In genomic region chr7:114635569-114636101, GRCm38 (mm10) we compare ENCODE assay signal across 8 mouse cellular contexts. TPM values are rescaled to one million over a fixed set of nuclear protein-coding genes. Genes with fewer than 3 reads are reported as not detected.
DNase-seq lines count a peak whose midpoint lies in the region; ATAC-seq and TF ChIP-seq lines count a peak whose summit lies in the region.

No protein-coding gene starts in this region.

- WGBS in bone marrow, adult 2 months, result 1% methylated on average over 20 of the region's 20 CpGs
- WGBS in embryonic facial prominence, embryonic 14.5 days, result under 1% methylated on average over 20 of the region's 20 CpGs
- 1% methylated on average over 20 of the region's 20 CpGs for WGBS in hindbrain, embryonic 10.5 days
- 2% methylated on average over 20 of the region's 20 CpGs for WGBS in lung, postnatal 0 days

- peaks cover 5 to 13% of the 10 kb centered on the region in 2 experiments; a peak in 2 of 4 replicates for H3K4me1 ChIP-seq in ES-E14 (ENCODE audit: control insufficient read depth in 2 of 2, insufficient read depth in 2 of 2, low read length in 2 of 2, poor library complexity in 1 of 2)
- H3K4me1 ChIP-seq in bone marrow, adult 2 months (ENCODE audit: control insufficient read depth, insufficient read depth, low read length), result no peaks in the 10 kb centered on the region
- H3K4me1 ChIP-seq in embryonic facial prominence, embryonic 14.5 days (ENCODE audit: control insufficient read depth, insufficient read depth, low read length), result peaks cover 7% of the 10 kb centered on the region; the same call in 1 of the 2 replicates
- H3K4me1 ChIP-seq in hindbrain, embryonic 10.5 days (replicated peaks), result peaks cover 12% of the 10 kb centered on the region
- peaks cover 2% of the 10 kb centered on the region; the same call in 1 of the 2 replicates for H3K4me1 ChIP-seq in lung, postnatal 0 days (ENCODE audit: insufficient read depth, low read depth, low read length)

- in situ Hi-C loops in ES-E14 (cut with MboI; ENCODE audit: low sequenced_read_pairs in 2 of 2, unreplicated experiment in 2 of 2), result no loop called here

- peaks cover 17% of the 10 kb centered on the region for H3K27me3 ChIP-seq in embryonic facial prominence, embryonic 14.5 days (replicated peaks; ENCODE audit: control insufficient read depth, insufficient read depth, low read length)
- H3K27me3 ChIP-seq in hindbrain, embryonic 10.5 days (ENCODE audit: insufficient read depth, poor library complexity, severe bottlenecking), result peaks cover 30% of the 10 kb centered on the region
- H3K27me3 ChIP-seq in lung, postnatal 0 days (replicated peaks; ENCODE audit: insufficient read depth, low read length), result 0 out of 2 replicates have a peak, but pooled peaks cover 4% of the 10 kb centered on the region

- H3K4me2 ChIP-seq in embryonic facial prominence, embryonic 14.5 days (ENCODE audit: low read depth, low read length), result peak overlapping the region; percentile 78
- peak overlapping the region; percentile 64 for H3K4me2 ChIP-seq in lung, postnatal 0 days (replicated peaks; ENCODE audit: low read depth, low read length)

- peak; percentile 40 for DNase-seq in ES-E14 (ENCODE audit: low read depth, low spot score)
- DNase-seq in embryonic facial prominence, embryonic 14.5 days (ENCODE audit: low spot score), result peak; percentile 52
- peak; percentile 58 for DNase-seq in hindbrain, embryonic 10.5 days (ENCODE audit: low spot score)
- peak; percentile 16 for DNase-seq in layer of hippocampus, adult 9-10 months (ENCODE audit: low spot score)
- peak; percentile 46 for DNase-seq in lung, postnatal 0 days (ENCODE audit: low spot score)
- peak; percentile 50 to 59 for DNase-seq in right cerebral cortex, adult 2 months (ENCODE audit: low spot score in 2 of 2)
- DNase-seq in c-Kit-positive CD71-positive TER-119-positive erythroid progenitor cells, embryonic 14.5 days (ENCODE audit: low spot score), result no peak

- no peaks in the 10 kb centered on the region for H3K9me3 ChIP-seq in ES-E14 (ENCODE audit: control insufficient read depth, insufficient read depth, low read depth, low read length)
- no peaks in the 10 kb centered on the region for H3K9me3 ChIP-seq in embryonic facial prominence, embryonic 14.5 days (ENCODE audit: control insufficient read depth, low read length)
- no peaks in the 10 kb centered on the region for H3K9me3 ChIP-seq in hindbrain, embryonic 10.5 days
- no peaks in the 10 kb centered on the region for H3K9me3 ChIP-seq in lung, postnatal 0 days (ENCODE audit: low read length)

- peak; percentile 50; the same call in 1 of the 2 replicates for TF ChIP-seq CTCF in bone marrow, adult 2 months (IDR thresholded peaks at IDR 0.05; ENCODE audit: control insufficient read depth, insufficient read depth, low read length)
- TF ChIP-seq CTCF in lung, postnatal 0 days (IDR thresholded peaks at IDR 0.05), result peak; percentile 70

- peak; percentile 57; the same call in 1 of the 2 replicates for ATAC-seq in embryonic facial prominence, embryonic 14.5 days (ENCODE audit: low read depth)
- no peak for ATAC-seq in lung, postnatal 0 days

- no peak overlapping the region for H3K27ac ChIP-seq in ES-E14 (ENCODE audit: insufficient read depth, low read depth, low read length, poor library complexity, severe bottlenecking)
- H3K27ac ChIP-seq in bone marrow, adult 2 months (ENCODE audit: control insufficient read depth, insufficient read depth, low read depth, low read length, poor library complexity), result no peak overlapping the region
- no peak overlapping the region for H3K27ac ChIP-seq in embryonic facial prominence, embryonic 14.5 days (replicated peaks; ENCODE audit: low read depth, low read length)
- peak overlapping the region; percentile 56; the same call in 1 of the 2 replicates for H3K27ac ChIP-seq in hindbrain, embryonic 10.5 days
- H3K27ac ChIP-seq in lung, postnatal 0 days (ENCODE audit: low read length), result no peak overlapping the region

- H3K4me3 ChIP-seq in ES-E14 (ENCODE audit: insufficient read depth in 1 of 2, low read depth in 1 of 2, low read length in 2 of 2, poor library complexity in 1 of 2, severe bottlenecking in 1 of 2), result peak overlapping the region; percentile 55 to 71
- H3K4me3 ChIP-seq in bone marrow, adult 2 months (replicated peaks; ENCODE audit: control insufficient read depth, low read depth, low read length), result no peak overlapping the region
- peak overlapping the region; percentile 39 for H3K4me3 ChIP-seq in embryonic facial prominence, embryonic 14.5 days (ENCODE audit: low read depth, low read length)
- peak overlapping the region; percentile 57 for H3K4me3 ChIP-seq in hindbrain, embryonic 10.5 days
- peak overlapping the region; percentile 29 for H3K4me3 ChIP-seq in lung, postnatal 0 days (ENCODE audit: low read depth, low read length)

- no peak for TF ChIP-seq EP300 in lung, postnatal 0 days (IDR thresholded peaks at IDR 0.05)

- no peak for TF ChIP-seq POLR2A in bone marrow, adult 2 months (IDR thresholded peaks at IDR 0.05; ENCODE audit: borderline replicate concordance, control insufficient read depth, low read depth, low read length)

- peak overlapping the region; percentile 46 for H3K9ac ChIP-seq in ES-E14 (ENCODE audit: insufficient read depth, low read depth, low read length, poor library complexity, severe bottlenecking)
- H3K9ac ChIP-seq in embryonic facial prominence, embryonic 14.5 days (ENCODE audit: low read depth, low read length), result peak overlapping the region; percentile 9
- no peak overlapping the region for H3K9ac ChIP-seq in lung, postnatal 0 days (replicated peaks; ENCODE audit: low read depth)

- no peaks in the 10 kb centered on the region for H3K36me3 ChIP-seq in ES-E14 (ENCODE audit: control insufficient read depth, insufficient read depth, low read length, poor library complexity, severe bottlenecking)
- H3K36me3 ChIP-seq in embryonic facial prominence, embryonic 14.5 days (ENCODE audit: control insufficient read depth, insufficient read depth, low read length), result no peaks in the 10 kb centered on the region
- H3K36me3 ChIP-seq in hindbrain, embryonic 10.5 days, result no peaks in the 10 kb centered on the region
- no peaks in the 10 kb centered on the region for H3K36me3 ChIP-seq in lung, postnatal 0 days (ENCODE audit: insufficient read depth, low read length)

TF ChIP-seq in ES-E14, 5 proteins besides CTCF, POLR2A, EP300 and RAD21:
- TF ChIP-seq ZC3H11A (IDR thresholded peaks at IDR 0.05; ENCODE audit: borderline replicate concordance, low read depth, low read length) (0 out of 2 replicates have a peak, but pooled peaks have one; percentile 16), HCFC1 (IDR thresholded peaks at IDR 0.05; ENCODE audit: borderline replicate concordance, insufficient read depth, low read length) (no peak)
TF ChIP-seq in ES-E14: peak in this region for 1.

RNA-seq across cellular contexts. Expression of gene Calca, which starts 0.5 kb away (rescaled TPM):
- total RNA-seq in ES-E14 (2012; rRNA removed), result 30.6 and 81.7 TPM in 2 replicates
- 6.9 TPM in 1 of 2 replicates, not detected in the other for polyA plus RNA-seq in bone marrow, adult 2 months (2011; ENCODE audit: insufficient read depth, insufficient read length, low replicate concordance, missing spikeins)
- polyA plus RNA-seq in embryonic facial prominence, embryonic 14.5 days (2014; fragmentation: Nextera tagmentation; extraction: Ambion mirVana), result 20.0 and 22.8 TPM in 2 replicates
- polyA plus RNA-seq in hindbrain, embryonic 10.5 days (2016; fragmentation: Nextera tagmentation; extraction: Ambion mirVana), result 5.7 and 12.9 TPM in 2 replicates
- 9.6 and 11.4 TPM in 2 replicates for polyA plus RNA-seq in lung, postnatal 0 days (2015; fragmentation: Nextera tagmentation; extraction: Ambion mirVana)
